Mouse (Mus musculus) kidney, postnatal 0 days (tissue): ENCODE results near the gene Psmc5. TPM values are rescaled to one million over a fixed set of nuclear protein-coding genes. Genes with fewer than 3 reads are reported as not detected.

Experiments used
- ATAC-seq: fragments of 200-750 bp; cut with Nextera tagmentation; replicated peaks from 2 replicates; pipeline ENCODE4 v1.8.0; 2017; ENCODE audit warnings: low read depth, moderate number of reproducible peaks, moderate TSS enrichment, moderate library complexity; ENCODE audit not compliant: low FRiP score
- DNase-seq: peaks from one replicate; pipeline ENCODE4 v3.0.0-alpha.2; 2016; ENCODE audit warnings: low spot score
- H3K27ac ChIP-seq: fragments of 300-500 bp; sonication (generic); 2 replicates; pipeline ENCODE4 v1.5.1; 2014; ENCODE audit warnings: mild to moderate bottlenecking
- H3K27me3 ChIP-seq: fragments of 300-500 bp; sonication (generic); 2 replicates; pipeline ENCODE4 v1.6.1; 2014; ENCODE audit warnings: low read length, mixed read lengths; ENCODE audit not compliant: insufficient read depth
- H3K36me3 ChIP-seq: fragments of 300-500 bp; sonication (generic); 2 replicates; pipeline ENCODE4 v1.6.1; 2014; ENCODE audit warnings: low read length, mixed read lengths; ENCODE audit not compliant: insufficient read depth
- H3K4me1 ChIP-seq: fragments of 300-500 bp; sonication (generic); replicated peaks from 2 replicates; pipeline ENCODE4 v1.6.1; 2014; ENCODE audit warnings: antibody characterized with exemption, low read length, mixed read lengths; ENCODE audit not compliant: insufficient read depth
- H3K4me2 ChIP-seq: fragments of 300-500 bp; sonication (generic); 2 replicates; pipeline ENCODE4 v1.6.1; 2014; ENCODE audit warnings: mild to moderate bottlenecking, low read length, moderate library complexity, mixed read lengths
- H3K4me3 ChIP-seq: fragments of 300-500 bp; sonication (generic); replicated peaks from 2 replicates; pipeline ENCODE4 v1.5.1; 2014; ENCODE audit warnings: low read depth, low read length
- H3K9ac ChIP-seq: fragments of 300-500 bp; sonication (generic); 2 replicates; pipeline ENCODE4 v1.6.1; 2014; ENCODE audit warnings: low read depth, low read length
- H3K9me3 ChIP-seq: fragments of 300-500 bp; sonication (generic); replicated peaks from 2 replicates; pipeline ENCODE4 v1.6.1; 2016; ENCODE audit warnings: low read length, inconsistent platforms, mixed read lengths
- CTCF ChIP-seq: IDR thresholded peaks from 2 replicates; pipeline ENCODE4 v1.5.1; 2016; ENCODE audit warnings: antibody characterized with exemption, low read depth, mild to moderate bottlenecking, moderate library complexity
- WGBS: fragments of 180-500 bp; shearing (Covaris S2); extraction: QIAGEN DNeasy Blood & Tissue Kit; methylation state at CpG from one replicate; pipeline ENCODE4 v1.1.7; 2014; 5-methylcytosine and 5-hydroxymethylcytosine counted together
- polyA plus RNA-seq: library from polyadenylated mRNA; unstranded; fragments of >200 nt; fragmentation: Nextera tagmentation; extraction: Ambion mirVana; gene quantifications from 2 replicates; pipeline ENCODE4 v1.2.1, GENCODE M21; 2015

Psmc5 gene
- polyA plus RNA-seq, 1 experiment from 2014 or later = 223 TPM

GRCm38 (mm10) chr11:106307432-106307831 lies 51.5 kb downstream of the Psmc5 start:
- no peak for DNase-seq
- no peak for ATAC-seq

GRCm38 (mm10) chr11:106308162-106308561 lies 52.2 kb downstream of the Psmc5 start:
- Histone ChIP-seq H3K4me1 (peaks cover 8% of the 10 kb centered on the region), H3K27me3 (no peaks in the 10 kb centered on the region), H3K4me3 (no peak overlapping the region), H3K4me2 (peak overlapping the region; percentile 22; the same call in 1 of the 2 replicates), H3K9ac (no peak overlapping the region), H3K27ac (peak overlapping the region; percentile 52; the same call in 1 of the 2 replicates), H3K9me3 (no peaks in the 10 kb centered on the region), H3K36me3 (no peaks in the 10 kb centered on the region)
- TF ChIP-seq CTCF = no peak
- 39% methylated on average over 11 of the region's 11 CpGs for WGBS
- peak; percentile 56 for DNase-seq
- 0 out of 2 replicates have a peak, but pooled peaks have one; percentile 29 for ATAC-seq

More at GRCm38 (mm10) chr11:106307432-106307831, 51.5 kb downstream of the Psmc5 start:
- Histone ChIP-seq H3K27ac (peak overlapping the region; percentile 11; the same call in 1 of the 2 replicates), H3K4me3 (no peak overlapping the region), H3K4me2 (peak overlapping the region; percentile 22; the same call in 1 of the 2 replicates), H3K4me1 (peaks cover 6% of the 10 kb centered on the region), H3K9ac (no peak overlapping the region), H3K36me3 (no peaks in the 10 kb centered on the region), H3K9me3 (no peaks in the 10 kb centered on the region), H3K27me3 (no peaks in the 10 kb centered on the region)
- TF ChIP-seq CTCF = no peak
- WGBS = 33% methylated on average over 5 of the region's 5 CpGs

- TF ChIP-seq CTCF = no peak
- no peak for DNase-seq
- Histone ChIP-seq H3K36me3 (no peaks in the 10 kb centered on the region), H3K27me3 (no peaks in the 10 kb centered on the region), H3K27ac (no peak overlapping the region), H3K4me3 (no peak overlapping the region), H3K9me3 (no peaks in the 10 kb centered on the region), H3K9ac (no peak overlapping the region), H3K4me1 (peaks cover 19% of the 10 kb centered on the region), H3K4me2 (no peak overlapping the region)
- no peak for ATAC-seq
- 71% methylated on average over 5 of the region's 5 CpGs for WGBS
These were observed 54.2 kb downstream of the Psmc5 start for GRCm38 (mm10) chr11:106310123-106310522.

Other genes with a start within 250 kb of the Psmc5 start
- 0.05 and 0.10 TPM in 2 replicates for gene Kcnh6, start 248.0 kb upstream of the Psmc5 start, polyA plus RNA-seq
- 41.0 and 43.1 TPM in 2 replicates for gene Dcaf7, start 219.3 kb upstream of the Psmc5 start, polyA plus RNA-seq
- gene Taco1, start 190.1 kb upstream of the Psmc5 start, polyA plus RNA-seq = 10.5 and 10.8 TPM in 2 replicates
- 20.0 and 20.5 TPM in 2 replicates for gene Map3k3, start 171.5 kb upstream of the Psmc5 start, polyA plus RNA-seq
- not detected in 2 replicates for gene Gm10840, start 95.3 kb upstream of the Psmc5 start, polyA plus RNA-seq
- gene Limd2, start 95.3 kb upstream of the Psmc5 start, polyA plus RNA-seq = 132 and 140 TPM in 2 replicates
- gene Strada, start 54.0 kb upstream of the Psmc5 start, polyA plus RNA-seq = 19.9 and 21.6 TPM in 2 replicates
- gene Ccdc47, start 39.8 kb upstream of the Psmc5 start, polyA plus RNA-seq = 81.1 and 88.0 TPM in 2 replicates
- gene Ddx42, start 39.2 kb upstream of the Psmc5 start, polyA plus RNA-seq = 48.6 and 52.1 TPM in 2 replicates
- gene Ftsj3, start 75 bp upstream of the Psmc5 start, polyA plus RNA-seq = 40.6 and 45.1 TPM in 2 replicates
- 42.7 and 44.6 TPM in 2 replicates for gene Smarcd2, start 16.8 kb downstream of the Psmc5 start, polyA plus RNA-seq
- gene Tcam1, start 20.5 kb downstream of the Psmc5 start, polyA plus RNA-seq = 0.49 and 0.59 TPM in 2 replicates
- not detected in 2 replicates for gene Gh, start 45.7 kb downstream of the Psmc5 start, polyA plus RNA-seq
- gene Cd79b, start 58.6 kb downstream of the Psmc5 start, polyA plus RNA-seq = 7.7 and 7.8 TPM in 2 replicates
- 0.22 and 0.37 TPM in 2 replicates for gene Scn4a, start 97.1 kb downstream of the Psmc5 start, polyA plus RNA-seq
- gene Prr29, start 109.3 kb downstream of the Psmc5 start, polyA plus RNA-seq = 0.15 and 0.24 TPM in 2 replicates
- gene Icam2, start 131.9 kb downstream of the Psmc5 start, polyA plus RNA-seq = 62.5 and 63.3 TPM in 2 replicates
- gene Ern1, start 231.7 kb downstream of the Psmc5 start, polyA plus RNA-seq = 3.3 and 3.5 TPM in 2 replicates